Mouse (Mus musculus) stomach, embryonic 16.5 days (tissue): ENCODE measurements around the gene Batf2. TPM values are rescaled to one million over a fixed set of nuclear protein-coding genes. Genes with fewer than 3 reads are reported as not detected.

Experiments used
- ATAC-seq: fragments of 200-750 bp; cut with Nextera tagmentation; 2 replicates; pipeline ENCODE4 v1.8.0; 2017; ENCODE audit warnings: moderate number of reproducible peaks, moderate TSS enrichment; ENCODE audit not compliant: insufficient read depth, low FRiP score
- H3K27ac ChIP-seq: fragments of 300-500 bp; sonication (generic); 2 replicates; pipeline ENCODE4 v1.5.1; 2014; ENCODE audit warnings: low read length
- H3K27me3 ChIP-seq: fragments of 300-500 bp; sonication (generic); 2 replicates; pipeline ENCODE4 v1.6.1; 2014; ENCODE audit warnings: low read length, control low read depth, mixed read lengths; ENCODE audit not compliant: control insufficient read depth, insufficient read depth
- H3K36me3 ChIP-seq: fragments of 300-500 bp; sonication (generic); 2 replicates; pipeline ENCODE4 v1.6.1; 2014; ENCODE audit warnings: low read length; ENCODE audit not compliant: control insufficient read depth, insufficient read depth
- H3K4me1 ChIP-seq: fragments of 300-500 bp; sonication (generic); 2 replicates; pipeline ENCODE4 v1.6.1; 2014; ENCODE audit warnings: low read length, control low read depth, mixed read lengths; ENCODE audit not compliant: control insufficient read depth, insufficient read depth
- H3K4me2 ChIP-seq: fragments of 300-500 bp; sonication (generic); 2 replicates; pipeline ENCODE4 v1.6.1; 2014; ENCODE audit warnings: low read depth, low read length, mixed read lengths
- H3K4me3 ChIP-seq: fragments of 300-500 bp; sonication (generic); replicated peaks from 2 replicates; pipeline ENCODE4 v1.5.1; 2014; ENCODE audit warnings: mild to moderate bottlenecking, low read length
- H3K9ac ChIP-seq: fragments of 300-500 bp; sonication (generic); 2 replicates; pipeline ENCODE4 v1.6.1; 2014; ENCODE audit warnings: low read length
- H3K9me3 ChIP-seq: fragments of 300-500 bp; sonication (generic); replicated peaks from 2 replicates; pipeline ENCODE4 v1.6.1; 2016; ENCODE audit warnings: low read length, control low read depth; ENCODE audit not compliant: control insufficient read depth
- WGBS: fragments of 180-500 bp; shearing (Covaris S2); extraction: QIAGEN DNeasy Blood & Tissue Kit; methylation state at CpG from one replicate; pipeline ENCODE4 v1.1.7; 2014; 5-methylcytosine and 5-hydroxymethylcytosine counted together
- polyA plus RNA-seq: library from polyadenylated mRNA; unstranded; fragments of >200 nt; fragmentation: Nextera tagmentation; extraction: Ambion mirVana; gene quantifications from 2 replicates; pipeline ENCODE4 v1.2.1, GENCODE M21; 2015

The Batf2 gene
- polyA plus RNA-seq, 1 experiment from 2014 or later, result 0.25 TPM

DNA sequence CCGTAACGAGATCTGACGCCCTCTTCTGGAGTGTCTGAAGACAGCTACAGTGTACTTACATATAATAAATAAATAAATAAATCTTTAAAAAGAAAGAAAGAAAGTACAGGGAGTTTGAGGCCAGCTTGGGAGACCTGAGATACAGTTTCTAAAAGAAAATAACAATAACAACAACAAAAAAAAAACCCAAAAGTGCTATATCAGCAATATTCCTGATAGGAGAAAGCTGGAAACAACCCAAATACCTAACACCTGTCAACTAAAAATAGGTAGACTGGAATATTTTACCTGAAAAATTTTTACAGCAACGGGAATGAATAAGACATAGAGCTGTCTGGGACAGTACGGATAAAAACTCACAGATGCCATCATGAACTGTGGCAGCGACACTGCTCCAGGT is 38.0 kb downstream of the Batf2 start:
- 81% methylated on average over 6 of the region's 6 CpGs for WGBS
- Histone ChIP-seq H3K36me3 (no peaks in the 10 kb centered on the region), H3K4me2 (no peak overlapping the region), H3K9me3 (no peaks in the 10 kb centered on the region), H3K27me3 (no peaks in the 10 kb centered on the region), H3K4me3 (no peak overlapping the region), H3K4me1 (no peaks in the 10 kb centered on the region), H3K9ac (no peak overlapping the region), H3K27ac (no peak overlapping the region)
- ATAC-seq, result no peak

DNA sequence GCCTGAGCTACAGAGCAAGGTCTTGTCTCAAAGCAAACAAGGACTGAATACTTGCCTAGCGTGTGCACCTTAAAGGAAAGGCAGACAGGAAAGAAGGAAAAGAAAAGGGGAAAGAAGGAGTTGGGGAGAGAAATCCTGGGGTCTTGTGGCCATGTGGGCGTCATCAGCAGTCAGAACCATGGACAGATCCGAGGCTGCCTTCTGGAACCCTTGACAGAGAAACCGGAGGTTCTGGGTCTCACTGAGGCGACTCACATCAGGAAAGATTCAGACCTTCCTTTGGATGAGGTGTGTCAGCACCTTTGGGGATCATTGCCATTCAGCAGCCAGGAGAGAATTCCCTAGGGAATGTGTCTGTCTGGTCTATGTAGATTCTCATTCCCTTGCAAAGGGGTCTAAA is 40.8 kb downstream of the Batf2 start:
- 12% methylated on average over 5 of the region's 5 CpGs for WGBS
- no peak overlapping the region for H3K4me3 ChIP-seq
- no peak overlapping the region for H3K4me2 ChIP-seq
- no peak for ATAC-seq
- H3K4me1 ChIP-seq, result no peaks in the 10 kb centered on the region
- no peak overlapping the region for H3K27ac ChIP-seq
- no peak overlapping the region for H3K9ac ChIP-seq
- no peaks in the 10 kb centered on the region for H3K36me3 ChIP-seq
- H3K27me3 ChIP-seq, result no peaks in the 10 kb centered on the region
- H3K9me3 ChIP-seq, result no peaks in the 10 kb centered on the region

DNA sequence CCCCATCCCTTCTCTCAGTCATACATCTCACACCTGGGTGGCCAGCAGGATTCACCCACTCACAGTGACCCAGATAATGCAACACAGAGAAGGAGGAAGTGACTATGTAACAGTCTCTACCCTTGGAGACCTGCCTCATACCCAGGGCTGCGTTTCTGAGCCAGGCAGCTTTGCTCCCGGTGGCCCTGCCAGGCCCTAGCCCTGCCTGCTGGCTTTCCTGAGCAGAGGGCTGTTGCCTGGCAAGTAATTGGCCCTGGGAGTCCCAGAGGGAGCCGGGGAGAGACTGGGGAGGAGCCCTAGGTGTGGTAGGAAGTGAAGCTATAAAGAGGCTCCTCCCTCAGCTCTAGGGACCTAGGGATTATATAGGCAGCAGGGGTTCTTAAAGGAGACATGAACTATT is 41.8 kb downstream of the Batf2 start:
- Histone ChIP-seq H3K4me2 (no peak overlapping the region), H3K27ac (no peak overlapping the region)
- WGBS, result 25% methylated on average over 3 of the region's 3 CpGs

GRCm38 (mm10) chr19:6184131-6184530 is 43.3 kb downstream of the Batf2 start, which contains the start of gene Majin:
Gene Majin (plus strand): TSS chr19:6184388.
- H3K27ac ChIP-seq, result no peak within 1 kb of the TSS
- H3K4me2 ChIP-seq, result no peak within 1 kb of the TSS
- WGBS, result 81% methylated on average over 23 of the region's 23 CpGs
- H3K27me3 ChIP-seq, result no peaks in the 10 kb centered on the region
- no peaks in the 10 kb centered on the region for H3K9me3 ChIP-seq
- no peaks in the 10 kb centered on the region for H3K36me3 ChIP-seq
- ATAC-seq, result no peak
- H3K4me1 ChIP-seq, result no peaks in the 10 kb centered on the region
- no peak within 1 kb of the TSS for H3K9ac ChIP-seq
- H3K4me3 ChIP-seq, result no peak within 1 kb of the TSS

More for the DNA sequence above, 41.8 kb downstream of the Batf2 start:
- no peaks in the 10 kb centered on the region for H3K27me3 ChIP-seq
- H3K9me3 ChIP-seq, result no peaks in the 10 kb centered on the region
- no peak overlapping the region for H3K9ac ChIP-seq
- H3K36me3 ChIP-seq, result no peaks in the 10 kb centered on the region
- H3K4me3 ChIP-seq, result no peak overlapping the region
- no peaks in the 10 kb centered on the region for H3K4me1 ChIP-seq
- no peak for ATAC-seq

GRCm38 (mm10) chr19:6204265-6204664 is 63.5 kb downstream of the Batf2 start:
- Histone ChIP-seq H3K27me3 (no peaks in the 10 kb centered on the region), H3K4me2 (no peak overlapping the region), H3K4me1 (no peaks in the 10 kb centered on the region), H3K27ac (no peak overlapping the region), H3K4me3 (no peak overlapping the region), H3K9me3 (no peaks in the 10 kb centered on the region), H3K9ac (no peak overlapping the region), H3K36me3 (no peaks in the 10 kb centered on the region)
- no peak for ATAC-seq
- 73% methylated on average over 2 of the region's 2 CpGs for WGBS

DNA sequence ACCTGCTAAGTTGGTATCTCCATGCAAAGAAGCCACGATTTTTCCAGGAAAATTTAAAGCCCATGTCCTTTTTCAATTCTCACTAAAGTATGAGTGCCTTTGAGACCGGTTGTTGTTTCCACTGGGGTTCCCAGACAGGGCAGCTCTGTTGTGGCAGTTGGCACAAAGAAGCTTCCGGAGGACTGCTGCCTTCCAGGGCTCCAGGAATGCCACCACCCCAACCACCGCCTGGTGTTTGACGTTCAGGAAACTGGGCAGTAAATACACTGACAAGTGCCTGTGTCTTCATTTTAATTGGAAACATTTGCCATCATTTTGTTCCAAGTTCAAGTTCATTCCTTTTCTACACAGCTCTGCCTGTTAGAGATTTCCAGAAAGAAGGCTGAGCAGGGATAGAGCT is 65.9 kb downstream of the Batf2 start:
- H3K27ac ChIP-seq, result no peak overlapping the region
- no peak overlapping the region for H3K4me3 ChIP-seq
- no peak for ATAC-seq

GRCm38 (mm10) chr19:6216046-6216705 is 75.4 kb downstream of the Batf2 start:
- 47% methylated on average over 6 of the region's 6 CpGs for WGBS
- Histone ChIP-seq H3K4me1 (no peaks in the 10 kb centered on the region), H3K27me3 (no peaks in the 10 kb centered on the region), H3K4me3 (no peak overlapping the region), H3K27ac (no peak overlapping the region), H3K36me3 (no peaks in the 10 kb centered on the region), H3K9me3 (no peaks in the 10 kb centered on the region), H3K9ac (no peak overlapping the region), H3K4me2 (no peak overlapping the region)
- no peak for ATAC-seq

More for the DNA sequence above, 65.9 kb downstream of the Batf2 start:
- Histone ChIP-seq H3K9me3 (no peaks in the 10 kb centered on the region), H3K27me3 (no peaks in the 10 kb centered on the region), H3K9ac (no peak overlapping the region), H3K4me1 (no peaks in the 10 kb centered on the region), H3K36me3 (no peaks in the 10 kb centered on the region), H3K4me2 (no peak overlapping the region)
- 72% methylated on average over 5 of the region's 5 CpGs for WGBS

DNA sequence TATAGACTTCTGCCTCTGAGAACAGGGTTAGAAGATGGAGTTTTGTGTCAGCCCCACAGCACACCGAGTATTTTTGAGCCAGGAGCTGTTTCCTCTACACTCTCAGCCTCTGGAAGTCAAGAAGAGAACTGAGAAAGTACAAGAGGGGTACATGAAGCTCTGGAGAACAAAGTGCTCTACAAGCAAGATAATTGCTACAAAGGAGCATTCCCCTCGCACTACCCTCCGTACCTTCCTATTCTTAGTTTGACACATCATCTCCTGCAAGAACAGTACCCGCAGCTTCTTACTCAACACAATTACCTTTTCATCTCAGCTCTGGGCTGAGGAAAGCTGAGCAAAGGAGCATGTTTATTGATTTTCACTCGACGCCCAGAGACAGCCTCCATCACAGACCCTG is 77.8 kb downstream of the Batf2 start:
- no peak overlapping the region for H3K4me2 ChIP-seq
- no peak overlapping the region for H3K27ac ChIP-seq
- no peaks in the 10 kb centered on the region for H3K4me1 ChIP-seq
- no peak overlapping the region for H3K9ac ChIP-seq
- H3K9me3 ChIP-seq, result no peaks in the 10 kb centered on the region
- H3K27me3 ChIP-seq, result no peaks in the 10 kb centered on the region
- 54% methylated on average over 6 of the region's 6 CpGs for WGBS
- no peaks in the 10 kb centered on the region for H3K36me3 ChIP-seq
- no peak overlapping the region for H3K4me3 ChIP-seq
- ATAC-seq, result no peak
